Mouse (Mus musculus) heart, embryonic 16.5 days (tissue): ENCODE results near the gene Traf4. TPM values are rescaled to one million over a fixed set of nuclear protein-coding genes. Genes with fewer than 3 reads are reported as not detected.
A peak's percentile ranks its signal among the peaks of the same experiment; 100 is the strongest.

Experiments
- ATAC-seq: fragments of 200-750 bp; cut with Nextera tagmentation; replicated peaks from 2 replicates; pipeline ENCODE4 v1.8.0; 2017; ENCODE audit warnings: moderate number of reproducible peaks; ENCODE audit not compliant: insufficient read depth, low FRiP score; ENCODE audit errors: extremely low read depth
- H3K27ac ChIP-seq: fragments of 300-500 bp; sonication (generic); 2 replicates; pipeline ENCODE4 v1.5.1; 2014; ENCODE audit warnings: mild to moderate bottlenecking, low read length, control low read depth, moderate library complexity
- H3K27me3 ChIP-seq: fragments of 300-500 bp; sonication (generic); 2 replicates; pipeline ENCODE4 v1.6.1; 2014; ENCODE audit warnings: low read length, mixed read lengths; ENCODE audit not compliant: control insufficient read depth, insufficient read depth
- H3K36me3 ChIP-seq: fragments of 300-500 bp; sonication (generic); 2 replicates; pipeline ENCODE4 v1.6.1; 2014; ENCODE audit not compliant: control insufficient read depth, insufficient read depth
- H3K4me1 ChIP-seq: fragments of 300-500 bp; sonication (generic); 2 replicates; pipeline ENCODE4 v1.6.1; 2014; ENCODE audit warnings: low read length, mixed read lengths; ENCODE audit not compliant: control insufficient read depth, insufficient read depth
- H3K4me2 ChIP-seq: fragments of 300-500 bp; sonication (generic); 2 replicates; pipeline ENCODE4 v1.6.1; 2014; ENCODE audit warnings: low read depth, mild to moderate bottlenecking, control low read depth, low read length
- H3K4me3 ChIP-seq: fragments of 300-500 bp; sonication (generic); 2 replicates; pipeline ENCODE4 v1.5.1; 2014; ENCODE audit warnings: mild to moderate bottlenecking, control low read depth, low read length
- H3K9ac ChIP-seq: fragments of 300-500 bp; sonication (generic); 2 replicates; pipeline ENCODE4 v1.6.1; 2014; ENCODE audit warnings: low read length, control low read depth
- H3K9me3 ChIP-seq: fragments of 300-500 bp; sonication (generic); replicated peaks from 2 replicates; pipeline ENCODE4 v1.6.1; 2016; ENCODE audit warnings: low read length; ENCODE audit not compliant: control insufficient read depth
- WGBS: fragments of 180-500 bp; shearing (Covaris S2); extraction: QIAGEN DNeasy Blood & Tissue Kit; methylation state at CpG from one replicate; pipeline ENCODE4 v1.1.7; 2014; 5-methylcytosine and 5-hydroxymethylcytosine counted together
- polyA plus RNA-seq: library from polyadenylated mRNA; unstranded; fragments of >200 nt; fragmentation: Nextera tagmentation; extraction: Ambion mirVana; gene quantifications from 2 replicates; pipeline ENCODE4 v1.2.1, GENCODE M21; 2015

Gene Traf4
- polyA plus RNA-seq, 1 experiment from 2014 or later: 37.3 TPM

GRCm38 (mm10) chr11:78163681-78164603, 1.4 kb downstream of the Traf4 start:
- H3K4me2 ChIP-seq: peak overlapping the region; percentile 92
- peak overlapping the region; percentile 87 for H3K4me3 ChIP-seq
- H3K9ac ChIP-seq: peak overlapping the region; percentile 95
- no peaks in the 10 kb centered on the region for H3K9me3 ChIP-seq
- H3K4me1 ChIP-seq: peaks cover 36% of the 10 kb centered on the region
- no peaks in the 10 kb centered on the region for H3K27me3 ChIP-seq
- peak overlapping the region; percentile 89 for H3K27ac ChIP-seq
- peak; percentile 57 for ATAC-seq
- H3K36me3 ChIP-seq: peaks cover 18% of the 10 kb centered on the region
- under 1% methylated on average over 21 of the region's 22 CpGs for WGBS

GRCm38 (mm10) chr11:78163045-78163444, 2.3 kb downstream of the Traf4 start:
- peak overlapping the region; percentile 89 for H3K27ac ChIP-seq
- H3K4me3 ChIP-seq: peak overlapping the region; percentile 87
- H3K9me3 ChIP-seq: no peaks in the 10 kb centered on the region
- 74% methylated on average over 2 of the region's 2 CpGs for WGBS
- peaks cover 36% of the 10 kb centered on the region for H3K4me1 ChIP-seq
- H3K27me3 ChIP-seq: no peaks in the 10 kb centered on the region
- ATAC-seq: no peak
- peaks cover 27% of the 10 kb centered on the region for H3K36me3 ChIP-seq
- peak overlapping the region; percentile 95 for H3K9ac ChIP-seq
- peak overlapping the region; percentile 92 for H3K4me2 ChIP-seq

GRCm38 (mm10) chr11:78162504-78162903, 2.9 kb downstream of the Traf4 start:
- Histone ChIP-seq H3K4me3 (no peak overlapping the region; the same call in 1 of the 2 replicates), H3K4me2 (peak overlapping the region; percentile 92), H3K4me1 (peaks cover 36% of the 10 kb centered on the region), H3K9me3 (no peaks in the 10 kb centered on the region), H3K36me3 (peaks cover 31% of the 10 kb centered on the region), H3K27ac (no peak overlapping the region; the same call in 1 of the 2 replicates), H3K27me3 (no peaks in the 10 kb centered on the region), H3K9ac (peak overlapping the region; percentile 14)
- 63% methylated on average over 6 of the region's 6 CpGs for WGBS
- no peak for ATAC-seq

DNA sequence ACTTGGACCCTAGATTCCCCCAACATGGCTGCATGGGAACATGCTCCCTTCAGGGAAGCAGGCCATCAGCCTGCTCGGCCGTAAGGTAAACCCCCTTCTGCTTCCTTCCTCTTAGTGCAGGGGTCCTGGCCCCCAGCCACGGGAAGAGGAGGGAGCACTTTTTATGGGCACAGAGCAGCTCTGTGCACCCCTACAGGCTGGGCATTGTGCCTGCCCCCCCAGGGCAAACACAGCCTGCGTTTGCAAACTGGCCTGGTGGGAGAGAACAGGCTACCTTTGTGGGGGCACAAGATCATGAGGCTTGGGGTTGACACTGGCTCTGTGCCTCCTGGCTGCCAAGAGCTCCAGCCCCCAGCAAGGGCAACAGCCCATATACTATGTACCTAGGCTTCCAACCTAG, 3.4 kb downstream of the Traf4 start:
- 58% methylated on average over 4 of the region's 4 CpGs for WGBS
- Histone ChIP-seq H3K27me3 (no peaks in the 10 kb centered on the region), H3K4me1 (peaks cover 36% of the 10 kb centered on the region), H3K4me3 (no peak overlapping the region), H3K9ac (peak overlapping the region; percentile 14; the same call in 1 of the 2 replicates), H3K36me3 (peaks cover 33% of the 10 kb centered on the region), H3K9me3 (no peaks in the 10 kb centered on the region), H3K27ac (no peak overlapping the region), H3K4me2 (0 out of 2 replicates have a peak overlapping the region, but pooled peaks have one; percentile 92)
- ATAC-seq: no peak

- H3K4me1 ChIP-seq: peaks cover 32% of the 10 kb centered on the region
- WGBS: 87% methylated on average over 14 of the region's 14 CpGs
- no peak overlapping the region for H3K9ac ChIP-seq
These were observed 4.2 kb downstream of the Traf4 start for GRCm38 (mm10) chr11:78161169-78161568.

DNA sequence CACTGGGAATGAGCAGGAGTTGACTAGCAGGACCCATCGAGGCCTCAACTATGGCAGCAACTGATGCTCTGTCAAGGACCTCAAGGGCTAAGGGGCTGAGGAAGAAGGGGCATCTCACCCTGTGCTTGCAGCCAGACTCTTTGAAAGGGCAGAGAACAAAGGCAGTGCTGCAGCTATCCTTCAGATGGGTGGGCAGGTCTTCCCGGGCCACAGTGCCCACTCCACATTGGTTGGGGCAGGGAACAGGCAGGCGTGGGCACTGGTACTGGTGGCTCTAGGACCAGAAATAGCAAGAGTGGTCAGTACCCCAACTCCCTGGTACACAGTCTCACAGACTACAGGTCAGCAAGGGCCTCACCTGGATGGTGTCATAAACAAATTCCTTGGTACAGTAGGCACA, 4.7 kb downstream of the Traf4 start:
- WGBS: 90% methylated on average over 3 of the region's 3 CpGs
- Histone ChIP-seq H3K9ac (no peak overlapping the region), H3K4me3 (no peak overlapping the region), H3K4me1 (peaks cover 27% of the 10 kb centered on the region), H3K4me2 (no peak overlapping the region), H3K9me3 (no peaks in the 10 kb centered on the region), H3K27ac (no peak overlapping the region), H3K27me3 (no peaks in the 10 kb centered on the region), H3K36me3 (peaks cover 38% of the 10 kb centered on the region)
- ATAC-seq: no peak

More at GRCm38 (mm10) chr11:78161169-78161568, 4.2 kb downstream of the Traf4 start:
- no peak overlapping the region for H3K27ac ChIP-seq
- no peak for ATAC-seq
- H3K4me2 ChIP-seq: no peak overlapping the region
- H3K4me3 ChIP-seq: no peak overlapping the region
- no peaks in the 10 kb centered on the region for H3K27me3 ChIP-seq
- no peaks in the 10 kb centered on the region for H3K9me3 ChIP-seq
- H3K36me3 ChIP-seq: peaks cover 35% of the 10 kb centered on the region

DNA sequence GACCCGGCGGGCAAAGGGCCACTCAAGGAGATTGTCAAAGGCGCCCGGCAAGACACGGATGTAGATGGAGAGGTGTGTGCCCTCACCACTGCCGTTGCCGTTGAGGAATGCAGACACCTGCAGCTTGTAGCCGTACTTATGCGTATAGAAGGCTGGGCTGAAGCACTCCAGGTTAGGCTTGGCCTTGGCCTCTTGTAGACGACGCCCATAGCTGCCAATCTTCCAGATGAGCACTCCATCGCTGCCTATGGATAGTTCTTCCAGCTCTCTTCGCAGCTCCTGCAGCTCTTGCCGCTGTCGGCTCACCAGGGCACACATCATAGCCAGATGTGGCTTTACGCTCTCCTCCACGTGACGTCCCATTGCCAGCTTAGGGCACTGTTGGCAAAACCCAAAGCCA, 5.2 kb downstream of the Traf4 start:
- Histone ChIP-seq H3K27ac (no peak overlapping the region), H3K27me3 (no peaks in the 10 kb centered on the region), H3K4me2 (no peak overlapping the region), H3K4me1 (peaks cover 25% of the 10 kb centered on the region), H3K36me3 (peaks cover 43% of the 10 kb centered on the region), H3K4me3 (no peak overlapping the region), H3K9ac (no peak overlapping the region), H3K9me3 (no peaks in the 10 kb centered on the region)
- no peak for ATAC-seq
- WGBS: 84% methylated on average over 18 of the region's 18 CpGs

- 69% methylated on average over 7 of the region's 7 CpGs for WGBS
These were observed 5.8 kb downstream of the Traf4 start for GRCm38 (mm10) chr11:78159557-78159956.

DNA sequence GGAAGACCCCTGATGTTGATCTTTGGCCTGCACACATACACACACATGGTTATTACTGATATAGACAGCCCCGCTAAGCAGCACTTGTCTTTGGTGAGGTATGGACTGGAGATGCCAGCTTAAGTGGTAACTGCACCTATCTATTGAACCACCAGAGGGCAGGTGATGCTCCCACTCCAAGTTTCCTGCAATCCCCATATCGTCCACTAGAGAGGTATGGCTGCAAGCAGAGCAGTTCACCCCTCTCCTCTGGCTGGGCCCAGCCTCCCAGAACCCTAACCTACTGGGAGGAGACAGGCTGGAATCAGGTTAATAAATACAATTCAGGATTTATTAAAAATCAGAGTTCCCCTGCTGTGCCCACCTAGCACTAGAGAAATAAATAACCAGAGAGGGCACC, 6.3 kb downstream of the Traf4 start:
- Histone ChIP-seq H3K4me3 (no peak overlapping the region), H3K4me1 (peaks cover 25% of the 10 kb centered on the region), H3K9me3 (no peaks in the 10 kb centered on the region), H3K27me3 (no peaks in the 10 kb centered on the region), H3K4me2 (no peak overlapping the region), H3K27ac (no peak overlapping the region), H3K36me3 (peaks cover 52% of the 10 kb centered on the region), H3K9ac (no peak overlapping the region)
- 21% methylated on average over 2 of the region's 2 CpGs for WGBS
- ATAC-seq: peak; percentile 10; the same call in 1 of the 2 replicates

More at GRCm38 (mm10) chr11:78159557-78159956, 5.8 kb downstream of the Traf4 start:
- no peak overlapping the region for H3K9ac ChIP-seq
- no peaks in the 10 kb centered on the region for H3K27me3 ChIP-seq
- no peak overlapping the region for H3K4me3 ChIP-seq
- H3K4me2 ChIP-seq: no peak overlapping the region
- no peak for ATAC-seq
- peaks cover 25% of the 10 kb centered on the region for H3K4me1 ChIP-seq
- no peak overlapping the region for H3K27ac ChIP-seq
- no peaks in the 10 kb centered on the region for H3K9me3 ChIP-seq
- peaks cover 48% of the 10 kb centered on the region for H3K36me3 ChIP-seq
